Mouse (Mus musculus): ENCODE results near the gene Cdh10. TPM values are rescaled to one million over a fixed set of nuclear protein-coding genes. Genes with fewer than 3 reads are reported as not detected.

Gene Cdh10
- 2.3 TPM in 2 replicates for polyA plus RNA-seq (2014; fragmentation: Nextera tagmentation; extraction: Ambion mirVana)

DNA sequence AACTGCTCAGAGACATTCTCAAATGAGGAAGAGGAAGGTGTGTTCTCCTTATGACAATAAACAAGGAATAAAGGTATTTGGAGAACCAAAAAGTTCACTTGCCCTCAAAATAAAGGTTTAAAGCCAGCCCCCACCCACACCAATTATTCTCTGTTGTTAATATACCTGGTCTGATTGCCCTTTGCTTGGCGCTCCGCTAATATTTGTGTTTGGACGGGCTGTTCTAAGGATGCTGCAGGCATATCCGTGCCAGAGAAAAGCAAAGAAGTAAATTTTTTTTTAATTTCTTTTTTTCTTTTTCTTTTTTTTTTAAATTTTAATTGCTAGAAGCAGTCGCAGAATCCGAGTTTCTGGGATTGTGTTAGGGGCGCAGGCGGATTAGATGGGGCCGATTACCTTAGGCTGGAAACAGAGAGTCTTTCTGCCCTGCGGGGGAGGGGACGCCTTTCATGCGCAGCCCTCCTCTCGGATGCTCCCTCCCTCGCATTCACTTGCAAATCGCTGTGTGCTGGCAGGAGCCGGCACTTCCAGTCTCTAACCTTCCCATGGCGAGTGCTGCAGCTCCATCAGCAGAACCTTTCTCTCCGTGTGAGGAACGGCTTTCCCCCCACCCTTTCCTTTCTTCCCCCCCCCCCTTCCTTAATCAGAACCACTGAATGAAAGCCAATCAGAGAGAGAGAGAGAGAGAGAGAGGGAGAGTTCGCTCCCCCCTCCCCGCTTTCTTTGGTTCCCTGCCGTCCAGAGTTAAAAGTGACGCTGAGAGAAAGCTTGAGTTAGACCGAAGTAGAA lies at the start of gene Cdh10:
TSS of gene Cdh10 (plus strand) at position 763 of the 789 bp plus-strand sequence.
- Histone ChIP-seq H3K27me3 (ENCODE audit: control insufficient read depth, insufficient read depth, low read length) (no peaks in the 10 kb centered on the region), H3K9ac (ENCODE audit: low read depth, low read length) (peak within 1 kb of the TSS; percentile 56), H3K4me3 (ENCODE audit: low read depth, low read length) (peak within 1 kb of the TSS; percentile 46), H3K9me3 (replicated peaks; ENCODE audit: control insufficient read depth, low read length) (no peaks in the 10 kb centered on the region), H3K36me3 (ENCODE audit: control insufficient read depth, insufficient read depth, low read length) (no peaks in the 10 kb centered on the region), H3K4me1 (ENCODE audit: control insufficient read depth, insufficient read depth, low read length) (no peaks in the 10 kb centered on the region), H3K27ac (ENCODE audit: low read depth, low read length) (no peak within 1 kb of the TSS), H3K4me2 (peak within 1 kb of the TSS; percentile 72)
- whole genome bisulfite sequencing (ENCODE audit: insufficient replicate concordance) = 1% methylated on average over 23 of the region's 24 CpGs
- ATAC-seq (replicated peaks; ENCODE audit: insufficient number of reproducible peaks, low FRiP score, low TSS enrichment) = peak; percentile 61; the same call in 1 of the 2 replicates

DNA sequence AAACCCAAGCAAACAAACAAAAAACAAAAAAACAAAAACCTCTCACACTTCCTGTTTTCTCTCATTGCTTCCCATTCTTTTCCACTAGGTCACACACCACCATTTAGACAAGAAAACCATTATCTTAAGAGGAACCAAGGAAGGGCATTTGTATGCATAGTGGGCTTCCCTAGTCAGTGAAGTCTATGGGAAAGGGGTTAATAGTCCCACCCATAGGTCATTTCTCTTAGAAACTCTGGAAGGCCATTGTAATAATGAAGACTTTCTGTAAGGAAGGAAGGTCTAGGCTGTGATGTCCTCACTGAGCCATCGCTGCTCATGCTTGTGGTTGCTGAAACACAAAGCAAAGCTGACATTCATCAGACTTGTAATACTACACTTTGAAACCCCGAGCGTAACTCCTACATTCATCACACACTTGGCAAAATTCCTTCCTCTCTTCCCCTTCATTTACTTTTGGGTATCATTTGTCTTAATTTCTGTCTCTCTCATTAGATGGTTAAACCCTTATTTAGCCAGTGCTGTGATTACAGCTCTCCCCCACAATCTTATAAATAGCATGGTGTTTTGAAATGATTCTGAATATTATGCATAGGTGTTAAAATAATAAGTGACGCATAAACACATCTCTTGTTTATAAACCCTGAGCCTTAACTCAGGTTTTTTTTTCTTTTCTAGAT lies 9.5 kb upstream of the Cdh10 start:
- Histone ChIP-seq H3K4me1 (ENCODE audit: control insufficient read depth, insufficient read depth, low read length) (no peaks in the 10 kb centered on the region), H3K27ac (ENCODE audit: low read depth, low read length) (no peak overlapping the region), H3K4me2 (no peak overlapping the region), H3K36me3 (ENCODE audit: control insufficient read depth, insufficient read depth, low read length) (no peaks in the 10 kb centered on the region), H3K4me3 (ENCODE audit: low read depth, low read length) (no peak overlapping the region), H3K9ac (ENCODE audit: low read depth, low read length) (no peak overlapping the region), H3K9me3 (replicated peaks; ENCODE audit: control insufficient read depth, low read length) (no peaks in the 10 kb centered on the region), H3K27me3 (ENCODE audit: control insufficient read depth, insufficient read depth, low read length) (no peaks in the 10 kb centered on the region)
- ATAC-seq (replicated peaks; ENCODE audit: insufficient number of reproducible peaks, low FRiP score, low TSS enrichment) = no peak
- WGBS (ENCODE audit: insufficient replicate concordance) = 79% methylated on average over 4 of the region's 4 CpGs

DNA sequence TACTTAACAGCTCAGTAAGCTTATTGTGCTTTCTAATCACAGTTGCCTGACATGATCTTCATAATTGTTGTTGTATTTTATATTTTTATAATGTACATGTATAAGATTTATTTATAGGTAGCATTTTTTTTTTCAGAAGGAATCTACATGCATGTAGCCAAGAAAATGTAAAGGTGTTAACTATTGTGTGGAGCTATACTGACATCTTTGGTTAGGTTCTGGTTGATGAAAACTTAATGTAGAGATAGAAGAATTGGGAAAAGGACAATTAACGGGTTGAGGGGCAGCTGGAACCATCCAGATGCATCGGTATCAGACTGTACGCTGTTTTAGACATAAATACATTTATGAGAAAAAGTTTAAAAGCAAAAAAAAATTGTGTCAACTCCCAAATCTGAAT lies 1.0 kb upstream of the Cdh10 start:
- H3K36me3 ChIP-seq (ENCODE audit: control insufficient read depth, insufficient read depth, low read length) = no peaks in the 10 kb centered on the region
- H3K4me2 ChIP-seq = no peak overlapping the region
- 68% methylated on average over 3 of the region's 3 CpGs for WGBS (ENCODE audit: insufficient replicate concordance)
- H3K4me3 ChIP-seq (ENCODE audit: low read depth, low read length) = no peak overlapping the region
- H3K27me3 ChIP-seq (ENCODE audit: control insufficient read depth, insufficient read depth, low read length) = no peaks in the 10 kb centered on the region
- H3K27ac ChIP-seq (ENCODE audit: low read depth, low read length) = no peak overlapping the region
- H3K4me1 ChIP-seq (ENCODE audit: control insufficient read depth, insufficient read depth, low read length) = no peaks in the 10 kb centered on the region
- ATAC-seq (replicated peaks; ENCODE audit: insufficient number of reproducible peaks, low FRiP score, low TSS enrichment) = no peak
- H3K9ac ChIP-seq (ENCODE audit: low read depth, low read length) = no peak overlapping the region
- no peaks in the 10 kb centered on the region for H3K9me3 ChIP-seq (replicated peaks; ENCODE audit: control insufficient read depth, low read length)

DNA sequence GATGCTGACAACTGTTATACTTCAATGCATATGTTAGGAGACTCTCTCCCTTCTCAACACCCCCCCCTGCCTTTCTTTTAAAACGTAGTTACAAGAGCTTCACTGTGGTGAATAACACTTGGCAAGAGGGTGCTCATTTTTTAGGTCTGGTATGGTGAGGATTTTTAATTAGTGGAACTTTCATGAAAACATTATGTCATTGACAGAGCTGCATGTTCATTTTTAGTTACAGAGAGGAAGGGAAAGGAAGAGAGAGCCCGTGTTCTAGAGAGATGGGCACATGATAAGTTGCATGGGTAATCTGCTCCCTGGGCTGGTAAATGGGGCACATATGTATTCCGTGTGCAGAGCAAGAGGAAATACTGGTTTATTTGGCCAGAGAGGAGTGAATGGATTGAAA lies 1.5 kb downstream of the Cdh10 start:
- Histone ChIP-seq H3K9me3 (replicated peaks; ENCODE audit: control insufficient read depth, low read length) (no peaks in the 10 kb centered on the region), H3K4me3 (ENCODE audit: low read depth, low read length) (no peak overlapping the region), H3K36me3 (ENCODE audit: control insufficient read depth, insufficient read depth, low read length) (no peaks in the 10 kb centered on the region), H3K4me1 (ENCODE audit: control insufficient read depth, insufficient read depth, low read length) (no peaks in the 10 kb centered on the region), H3K9ac (ENCODE audit: low read depth, low read length) (no peak overlapping the region), H3K4me2 (no peak overlapping the region), H3K27me3 (ENCODE audit: control insufficient read depth, insufficient read depth, low read length) (no peaks in the 10 kb centered on the region), H3K27ac (ENCODE audit: low read depth, low read length) (no peak overlapping the region)
- 27% methylated on average over 3 of the region's 3 CpGs for WGBS (ENCODE audit: insufficient replicate concordance)
- ATAC-seq (replicated peaks; ENCODE audit: insufficient number of reproducible peaks, low FRiP score, low TSS enrichment) = no peak

DNA sequence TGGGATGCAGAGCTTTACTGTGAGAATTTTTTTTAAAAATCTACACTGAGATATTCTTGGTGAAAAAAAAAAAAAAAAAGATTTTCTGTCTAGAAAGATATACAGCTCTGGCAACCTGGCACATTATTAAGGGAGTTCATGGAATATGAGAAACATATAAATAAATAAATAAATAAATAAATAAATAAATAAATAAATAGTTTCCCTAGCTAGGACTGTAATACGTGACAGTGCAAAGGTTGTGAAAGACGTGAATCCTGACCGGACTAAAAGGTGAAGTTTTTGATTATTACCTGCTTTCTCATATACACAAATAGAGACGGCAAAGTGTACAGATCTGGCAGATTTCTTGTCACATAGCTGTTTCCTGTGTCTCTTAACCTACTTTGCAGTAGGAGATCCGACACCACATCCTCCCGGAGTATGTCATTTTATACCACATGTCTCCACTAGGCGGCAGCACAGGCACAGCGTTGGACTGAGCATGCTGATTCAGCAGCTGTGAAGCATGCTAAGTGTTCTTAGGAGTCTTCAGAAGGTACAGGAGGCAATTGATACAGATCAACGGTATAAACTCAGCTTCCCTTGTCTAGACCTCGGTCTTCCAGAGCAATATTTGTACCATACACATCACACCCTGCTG lies 2.5 kb downstream of the Cdh10 start:
- Histone ChIP-seq H3K27me3 (ENCODE audit: control insufficient read depth, insufficient read depth, low read length) (no peaks in the 10 kb centered on the region), H3K9me3 (replicated peaks; ENCODE audit: control insufficient read depth, low read length) (no peaks in the 10 kb centered on the region), H3K4me3 (ENCODE audit: low read depth, low read length) (no peak overlapping the region), H3K4me1 (ENCODE audit: control insufficient read depth, insufficient read depth, low read length) (no peaks in the 10 kb centered on the region), H3K9ac (ENCODE audit: low read depth, low read length) (no peak overlapping the region), H3K4me2 (no peak overlapping the region), H3K36me3 (ENCODE audit: control insufficient read depth, insufficient read depth, low read length) (no peaks in the 10 kb centered on the region), H3K27ac (ENCODE audit: low read depth, low read length) (no peak overlapping the region)
- WGBS (ENCODE audit: insufficient replicate concordance) = 24% methylated on average over 10 of the region's 10 CpGs
- ATAC-seq (replicated peaks; ENCODE audit: insufficient number of reproducible peaks, low FRiP score, low TSS enrichment) = peak; percentile 48

DNA sequence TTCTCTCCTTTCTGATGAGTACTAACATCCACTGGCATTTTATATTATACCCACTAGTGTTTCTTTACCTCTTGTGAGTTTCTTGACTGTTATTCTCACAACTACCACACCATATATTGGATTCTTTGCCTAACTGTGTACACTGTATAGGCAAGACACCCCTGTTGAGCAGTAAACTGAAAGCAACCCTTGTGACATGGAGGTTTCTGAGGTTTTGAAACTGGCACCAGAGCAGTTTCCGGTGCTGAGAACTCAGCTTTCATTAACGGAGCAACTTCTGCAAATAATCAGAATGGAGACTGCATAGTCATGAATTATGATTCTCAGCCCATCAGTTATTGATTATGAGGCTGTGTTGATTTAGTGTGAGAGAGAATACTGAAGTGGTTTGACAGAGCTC lies 4.7 kb downstream of the Cdh10 start:
- H3K36me3 ChIP-seq (ENCODE audit: control insufficient read depth, insufficient read depth, low read length) = no peaks in the 10 kb centered on the region
- H3K4me3 ChIP-seq (ENCODE audit: low read depth, low read length) = no peak overlapping the region
- H3K4me1 ChIP-seq (ENCODE audit: control insufficient read depth, insufficient read depth, low read length) = no peaks in the 10 kb centered on the region
- H3K27ac ChIP-seq (ENCODE audit: low read depth, low read length) = no peak overlapping the region
- no peak for ATAC-seq (replicated peaks; ENCODE audit: insufficient number of reproducible peaks, low FRiP score, low TSS enrichment)
- no peak overlapping the region for H3K4me2 ChIP-seq
- H3K27me3 ChIP-seq (ENCODE audit: control insufficient read depth, insufficient read depth, low read length) = no peaks in the 10 kb centered on the region
- H3K9me3 ChIP-seq (replicated peaks; ENCODE audit: control insufficient read depth, low read length) = no peaks in the 10 kb centered on the region
- 77% methylated on average over 2 of the region's 2 CpGs for WGBS (ENCODE audit: insufficient replicate concordance)
- H3K9ac ChIP-seq (ENCODE audit: low read depth, low read length) = no peak overlapping the region

DNA sequence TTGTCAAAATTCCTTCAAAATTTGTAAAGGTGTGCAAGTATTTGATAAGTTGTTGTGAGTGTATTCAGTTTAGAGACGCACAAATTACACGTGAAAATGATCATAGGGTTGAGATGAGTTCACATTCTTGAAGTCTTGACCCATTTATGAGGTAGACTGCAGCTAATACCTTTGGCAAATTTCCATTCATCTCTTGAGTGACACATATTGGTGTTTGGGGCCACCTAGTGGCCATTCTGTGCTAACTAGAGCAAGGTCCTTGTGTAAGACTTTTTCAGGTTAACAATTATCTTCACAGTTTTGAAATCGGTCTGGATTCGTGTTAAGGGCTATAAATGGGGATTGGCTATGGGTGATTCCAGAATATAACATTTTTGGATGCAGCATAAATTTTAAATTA lies 13.5 kb downstream of the Cdh10 start:
- Histone ChIP-seq H3K9ac (ENCODE audit: low read depth, low read length) (no peak overlapping the region), H3K27me3 (ENCODE audit: control insufficient read depth, insufficient read depth, low read length) (no peaks in the 10 kb centered on the region), H3K4me3 (ENCODE audit: low read depth, low read length) (no peak overlapping the region), H3K36me3 (ENCODE audit: control insufficient read depth, insufficient read depth, low read length) (no peaks in the 10 kb centered on the region), H3K27ac (ENCODE audit: low read depth, low read length) (no peak overlapping the region), H3K4me1 (ENCODE audit: control insufficient read depth, insufficient read depth, low read length) (no peaks in the 10 kb centered on the region), H3K9me3 (replicated peaks; ENCODE audit: control insufficient read depth, low read length) (no peaks in the 10 kb centered on the region), H3K4me2 (no peak overlapping the region)
- 24% methylated on average over 4 of the region's 4 CpGs for WGBS (ENCODE audit: insufficient replicate concordance)
- no peak for ATAC-seq (replicated peaks; ENCODE audit: insufficient number of reproducible peaks, low FRiP score, low TSS enrichment)

DNA sequence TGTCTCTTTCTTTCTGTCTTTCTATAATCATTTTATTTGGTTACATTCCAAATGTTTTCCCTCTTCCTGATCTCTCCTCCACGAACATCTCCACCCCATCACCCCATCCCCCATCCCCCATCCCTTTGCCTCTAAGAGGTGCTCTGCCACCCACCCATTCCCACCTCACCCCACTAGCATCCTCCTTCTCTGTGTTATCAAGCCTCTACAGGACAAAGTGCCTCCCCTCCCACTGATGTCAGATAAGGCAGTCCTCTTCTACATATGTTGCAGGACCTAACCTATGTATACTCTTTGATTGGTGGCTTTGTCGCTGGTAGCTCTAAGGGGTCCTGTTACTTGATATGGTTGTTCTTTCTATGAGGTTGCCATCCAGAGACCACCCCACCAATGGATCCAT lies 23.0 kb downstream of the Cdh10 start:
- Histone ChIP-seq H3K4me1 (ENCODE audit: control insufficient read depth, insufficient read depth, low read length) (no peaks in the 10 kb centered on the region), H3K9ac (ENCODE audit: low read depth, low read length) (no peak overlapping the region), H3K9me3 (replicated peaks; ENCODE audit: control insufficient read depth, low read length) (no peaks in the 10 kb centered on the region), H3K27me3 (ENCODE audit: control insufficient read depth, insufficient read depth, low read length) (no peaks in the 10 kb centered on the region), H3K36me3 (ENCODE audit: control insufficient read depth, insufficient read depth, low read length) (no peaks in the 10 kb centered on the region), H3K4me3 (ENCODE audit: low read depth, low read length) (no peak overlapping the region), H3K27ac (ENCODE audit: low read depth, low read length) (no peak overlapping the region), H3K4me2 (no peak overlapping the region)
- no peak for ATAC-seq (replicated peaks; ENCODE audit: insufficient number of reproducible peaks, low FRiP score, low TSS enrichment)
- 63% methylated on average over 2 of the region's 2 CpGs for WGBS (ENCODE audit: insufficient replicate concordance)

All from heart, embryonic 11.5 days (tissue).